Mouse (Mus musculus): ENCODE measurements around the gene Rabgef1.

The Rabgef1 gene

GRCm38 (mm10) chr5:130218336-130218735, 46.7 kb downstream of the Rabgef1 start:
- DNase-seq, result no peak

- no peak for DNase-seq
These were observed 49.7 kb downstream of the Rabgef1 start for GRCm38 (mm10) chr5:130221316-130221715.

GRCm38 (mm10) chr5:130221760-130222145, 50.2 kb downstream of the Rabgef1 start:
- no peak for DNase-seq

GRCm38 (mm10) chr5:130222146-130223004, 50.8 kb downstream of the Rabgef1 start:
- DNase-seq, result peak; percentile 94 to 95

- no peak for DNase-seq
These were observed 55.2 kb downstream of the Rabgef1 start for GRCm38 (mm10) chr5:130226790-130227189.

- no peak for DNase-seq
These were observed 56.5 kb downstream of the Rabgef1 start for GRCm38 (mm10) chr5:130228120-130228519.

GRCm38 (mm10) chr5:130236302-130236701, 64.7 kb downstream of the Rabgef1 start:
- DNase-seq, result no peak

GRCm38 (mm10) chr5:130239236-130239635, 67.6 kb downstream of the Rabgef1 start:
- no peak for DNase-seq

- no peak for DNase-seq
These were observed 68.3 kb downstream of the Rabgef1 start for GRCm38 (mm10) chr5:130239856-130240255.

GRCm38 (mm10) chr5:130241426-130241825, 69.8 kb downstream of the Rabgef1 start:
- no peak for DNase-seq

- no peak for DNase-seq
These were observed 76.2 kb downstream of the Rabgef1 start for GRCm38 (mm10) chr5:130247823-130248222.

GRCm38 (mm10) chr5:130254164-130255016, 82.8 kb downstream of the Rabgef1 start:
- no peak for DNase-seq

GRCm38 (mm10) chr5:130255017-130255720, 83.6 kb downstream of the Rabgef1 start, which contains the start of the genes Sbds and Tyw1:
Gene Sbds, minus strand, starts transcription at chr5:130255530.
Gene Tyw1, plus strand, starts transcription at chr5:130255619.
- DNase-seq, result peak; percentile 96 to 97

GRCm38 (mm10) chr5:130255799-130256525, 84.4 kb downstream of the Rabgef1 start:
- DNase-seq, result peak in 1 of 2 experiments; percentile 30

- peak; percentile 90 to 92 for DNase-seq
These were observed 85.2 kb downstream of the Rabgef1 start for GRCm38 (mm10) chr5:130256678-130257271.

- no peak for DNase-seq
These were observed 85.7 kb downstream of the Rabgef1 start for GRCm38 (mm10) chr5:130257303-130257702.

- no peak for DNase-seq
These were observed 91.9 kb downstream of the Rabgef1 start for GRCm38 (mm10) chr5:130263454-130263853.

Measured in B cell, adult 2 months (primary cell).